Mouse (Mus musculus): Measurements from ENCODE around the gene Polr3k.

Polr3k gene

GRCm38 (mm10) chr2:181863791-181864535, at the start of gene Polr3k:
Gene Polr3k (plus strand): TSS chr2:181864337.
- peak; percentile 98 for DNase-seq (ENCODE audit: low spot score in 2 of 2)

GRCm38 (mm10) chr2:181829032-181829650, 35.0 kb upstream of the Polr3k start:
- DNase-seq (ENCODE audit: low spot score in 2 of 2): no peak

GRCm38 (mm10) chr2:181832745-181833144, 31.4 kb upstream of the Polr3k start:
- DNase-seq (ENCODE audit: low spot score in 2 of 2): no peak

GRCm38 (mm10) chr2:181837372-181838292, 26.5 kb upstream of the Polr3k start, which contains the start of gene Pcmtd2:
Gene Pcmtd2 (plus strand): TSS chr2:181837854.
- DNase-seq (ENCODE audit: low spot score in 2 of 2): peak; percentile 91

- DNase-seq (ENCODE audit: low spot score in 2 of 2): no peak
Observed at GRCm38 (mm10) chr2:181838293-181838680, 25.9 kb upstream of the Polr3k start.

GRCm38 (mm10) chr2:181845709-181846394, 18.3 kb upstream of the Polr3k start:
- DNase-seq (ENCODE audit: low spot score in 2 of 2): no peak

- no peak for DNase-seq (ENCODE audit: low spot score in 2 of 2)
Observed at GRCm38 (mm10) chr2:181864536-181864860, 361 bp downstream of the Polr3k start.

GRCm38 (mm10) chr2:181866931-181867330, 2.8 kb downstream of the Polr3k start:
- peak; percentile 53 to 68 for DNase-seq (ENCODE audit: low spot score in 2 of 2)

GRCm38 (mm10) chr2:181871039-181871438, 6.9 kb downstream of the Polr3k start:
- no peak for DNase-seq (ENCODE audit: low spot score in 2 of 2)

- no peak for DNase-seq (ENCODE audit: low spot score in 2 of 2)
Observed at GRCm38 (mm10) chr2:181878903-181879302, 14.8 kb downstream of the Polr3k start.

- no peak for DNase-seq (ENCODE audit: low spot score in 2 of 2)
Observed at GRCm38 (mm10) chr2:181883022-181883749, 19.0 kb downstream of the Polr3k start.

GRCm38 (mm10) chr2:181917861-181918260, 53.7 kb downstream of the Polr3k start:
- DNase-seq (ENCODE audit: low spot score in 2 of 2): no peak

- DNase-seq (ENCODE audit: low spot score in 2 of 2): no peak
Observed at GRCm38 (mm10) chr2:181918501-181918900, 54.4 kb downstream of the Polr3k start.
